Mouse (Mus musculus): ENCODE measurements around the gene Rbms1. TPM values are rescaled to one million over a fixed set of nuclear protein-coding genes. Genes with fewer than 3 reads are reported as not detected.

The Rbms1 gene
- total and polyA plus RNA-seq, 3 experiments, result 10.1 to 27.4 TPM; not detected in 1

- Histone ChIP-seq H3K36me3 (ENCODE audit: control insufficient read depth in 1 of 2, insufficient read depth in 2 of 2, low read length in 2 of 2) (peaks cover 0 to 16% of the 10 kb centered on the region in 2 experiments; a peak in 2 of 4 replicates), H3K4me3 (ENCODE audit: control insufficient read depth in 1 of 2, insufficient read depth in 1 of 2, low read depth in 2 of 2, low read length in 2 of 2) (no peak overlapping the region), H3K27ac (ENCODE audit: control insufficient read depth, low read depth, low read length) (no peak overlapping the region), H3K9me3 (replicated peaks; ENCODE audit: insufficient read depth, low read length) (no peaks in the 10 kb centered on the region), H3K9ac (ENCODE audit: control insufficient read depth, low read depth, low read length, poor library complexity, severe bottlenecking) (no peak overlapping the region), H3K79me2 (ENCODE audit: control insufficient read depth, insufficient read depth, low read length, poor library complexity) (no peaks in the 10 kb centered on the region), H3K4me1 (ENCODE audit: control insufficient read depth in 1 of 2, insufficient read depth in 2 of 2, low read length in 2 of 2) (peaks cover 8 to 19% of the 10 kb centered on the region in 2 experiments), H3K27me3 (ENCODE audit: control insufficient read depth in 1 of 2, insufficient read depth in 2 of 2, low read length in 2 of 2) (no peaks in the 10 kb centered on the region)
- DNase-seq (ENCODE audit: low read depth, low spot score), result no peak
- TF ChIP-seq HCFC1 (IDR thresholded peaks at IDR 0.05; ENCODE audit: low read depth, low read length), result no peak
- TF ChIP-seq MYB (IDR thresholded peaks at IDR 0.05; ENCODE audit: low read depth, low read length), result no peak
- TF ChIP-seq CHD2 (IDR thresholded peaks at IDR 0.05; ENCODE audit: low read length), result no peak
- no peak for TF ChIP-seq EP300 (IDR thresholded peaks at IDR 0.05; ENCODE audit: low read depth in 1 of 2, low read length in 2 of 2)
- TF ChIP-seq RCOR1 (IDR thresholded peaks at IDR 0.05; ENCODE audit: low read depth, low read length), result no peak
- TF ChIP-seq ZKSCAN1 (IDR thresholded peaks at IDR 0.05; ENCODE audit: low read depth, low read length), result no peak
- no peak for TF ChIP-seq TCF12 (IDR thresholded peaks at IDR 0.05; ENCODE audit: low read depth, low read length)
- TF ChIP-seq JUND (IDR thresholded peaks at IDR 0.05; ENCODE audit: low read depth, low read length), result no peak
- TF ChIP-seq NELFE (IDR thresholded peaks at IDR 0.05; ENCODE audit: low read depth, low read length), result no peak
- no peak for TF ChIP-seq MAZ (IDR thresholded peaks at IDR 0.05; ENCODE audit: low read depth, low read length)
- TF ChIP-seq MEF2A (IDR thresholded peaks at IDR 0.05; ENCODE audit: extremely low read depth, insufficient replicate concordance, low read depth, low read length, poor library complexity, severe bottlenecking), result no peak
- no peak for TF ChIP-seq CHD1 (IDR thresholded peaks at IDR 0.05; ENCODE audit: low read depth, low read length)
- no peak for TF ChIP-seq ZNF384 (IDR thresholded peaks at IDR 0.05; ENCODE audit: low read depth, low read length)
- no peak for TF ChIP-seq RAD21 (IDR thresholded peaks at IDR 0.05; ENCODE audit: low read depth, low read length)
- TF ChIP-seq MAX (IDR thresholded peaks at IDR 0.05; ENCODE audit: low read length), result no peak
- no peak for TF ChIP-seq POLR2AphosphoS2 (IDR thresholded peaks at IDR 0.05; ENCODE audit: low read length)
- no peak for TF ChIP-seq UBTF (IDR thresholded peaks at IDR 0.05; ENCODE audit: borderline replicate concordance, insufficient read depth, low read depth, low read length)
- no peak for TF ChIP-seq POLR2A (IDR thresholded peaks at IDR 0.05; ENCODE audit: control insufficient read depth in 1 of 2, insufficient read depth in 1 of 2, low read depth in 1 of 2, low read length in 2 of 2, poor library complexity in 1 of 2)
- TF ChIP-seq MAFK (IDR thresholded peaks at IDR 0.05; ENCODE audit: borderline replicate concordance, low read depth, low read length), result no peak
These were observed 93.8 kb downstream of the Rbms1 start for GRCm38 (mm10) chr2:60869001-60869743.
